Mouse (Mus musculus) heart, postnatal 36 days (tissue): ENCODE results near the gene Gm5767. TPM values are rescaled to one million over a fixed set of nuclear protein-coding genes. Genes with fewer than 3 reads are reported as not detected.
A peak's percentile ranks its signal among the peaks of the same experiment; 100 is the strongest.
"Not testable (repeated sequence)": the region's sequence is repeated elsewhere in the genome, so short reads cannot be mapped to it uniquely, and the experiment has no call there.

Experiments used
- DNase-seq, 2 experiments: peaks; one replicate each; pipeline ENCODE4 v3.0.0; 2021 to 2022
- intact Hi-C: fragments of 180-260 bp; cut with DNase I; formaldehyde crosslinking; loops from one replicate; pipeline ENCODE4 v1.15.1; 2025
- total RNA-seq, 2 experiments: library from RNA; stranded (reverse); gene quantifications; 2 replicates each; pipeline ENCODE4 v1.2.3; 2021

Gm5767 gene
- total RNA-seq, 2 experiments from 2014 or later, result not detected

- intact Hi-C loops, result no loop called here
- DNase-seq, result no peak
Observed at GRCm38 (mm10) chr16:8691206-8691605, 10.6 kb downstream of the Gm5767 start.

- DNase-seq, result no peak
- intact Hi-C loops, result no loop called here
Observed at GRCm38 (mm10) chr16:8699556-8699955, 19.0 kb downstream of the Gm5767 start.

- intact Hi-C loops, result no loop called here
- DNase-seq, result no peak
Observed at GRCm38 (mm10) chr16:8700586-8700985, 20.0 kb downstream of the Gm5767 start.

GRCm38 (mm10) chr16:8711998-8712397 is 31.4 kb downstream of the Gm5767 start:
- DNase-seq, result no peak
- intact Hi-C loops, result no loop called here

GRCm38 (mm10) chr16:8714851-8715250 is 34.3 kb downstream of the Gm5767 start:
- intact Hi-C loops, result no loop called here
- DNase-seq, result no peak

- peak; percentile 31 for DNase-seq
- intact Hi-C loops, result no loop called here
Observed at GRCm38 (mm10) chr16:8715513-8716080, 35.0 kb downstream of the Gm5767 start.

- intact Hi-C loops, result no loop called here
- no peak for DNase-seq
Observed at GRCm38 (mm10) chr16:8716300-8716699, 35.7 kb downstream of the Gm5767 start.

GRCm38 (mm10) chr16:8717744-8718143 is 37.2 kb downstream of the Gm5767 start:
- no peak for DNase-seq
- intact Hi-C loops, result no loop called here

- DNase-seq, result no peak
- intact Hi-C loops, result no loop called here
Observed at GRCm38 (mm10) chr16:8720447-8720846, 39.9 kb downstream of the Gm5767 start.

GRCm38 (mm10) chr16:8724031-8724430 is 43.5 kb downstream of the Gm5767 start:
- intact Hi-C loops, result no loop called here
- no peak for DNase-seq

- no peak for DNase-seq
- intact Hi-C loops, result no loop called here
Observed at GRCm38 (mm10) chr16:8725807-8726206, 45.2 kb downstream of the Gm5767 start.

GRCm38 (mm10) chr16:8728111-8728748 is 47.7 kb downstream of the Gm5767 start:
- intact Hi-C loops, result no loop called here
- no peak for DNase-seq

GRCm38 (mm10) chr16:8731630-8732029 is 51.1 kb downstream of the Gm5767 start:
- no peak for DNase-seq
- intact Hi-C loops, result no loop called here

GRCm38 (mm10) chr16:8732450-8732849 is 51.9 kb downstream of the Gm5767 start:
- intact Hi-C loops, result not testable (repeated sequence)

More at GRCm38 (mm10) chr16:8732450-8732849, 51.9 kb downstream of the Gm5767 start:
- not testable (repeated sequence) for DNase-seq

Other genes with a start within 250 kb of the Gm5767 start
- 10 to 100 TPM; 30.5 to 33.8 TPM for gene Mettl22, start 210.0 kb upstream of the Gm5767 start, total RNA-seq
- gene Abat, start 167.3 kb upstream of the Gm5767 start, total RNA-seq, result 1 to 10 TPM; 3.9 to 4.7 TPM
- gene Pmm2, start 43.1 kb upstream of the Gm5767 start, total RNA-seq, result 10 to 100 TPM; 33.5 to 36.0 TPM
- 10 to 100 TPM; 16.7 to 16.8 TPM for gene Tmem186, start 43.1 kb upstream of the Gm5767 start, total RNA-seq
- gene Carhsp1, start 8.6 kb upstream of the Gm5767 start, total RNA-seq, result 10 to 100 TPM; 16.9 to 18.0 TPM
- gene Usp7, start 111.5 kb downstream of the Gm5767 start, total RNA-seq, result 10 to 100 TPM; 49.3 to 50.9 TPM
- gene 1810013L24Rik, start 149.3 kb downstream of the Gm5767 start, total RNA-seq, result 100 to 1,000 TPM; 117 to 136 TPM